Mouse (Mus musculus) spleen, adult 2 months (tissue): Measurements from ENCODE around the gene Zzef1. TPM values are rescaled to one million over a fixed set of nuclear protein-coding genes. Genes with fewer than 3 reads are reported as not detected.

Experiments used
- DNase-seq, 2 experiments: peaks; one replicate each; pipeline versions ENCODE4 v3.0.0 to v3.0.0-alpha.2; 2012 to 2021; ENCODE audit warnings: low spot score in 2 of 2, low read depth in 1 of 2
- H3K27ac ChIP-seq: fragments of 200-500 bp; 2 replicates; pipeline ENCODE4 v1.5.1; 2012; ENCODE audit warnings: low read length, inconsistent platforms; ENCODE audit not compliant: insufficient read depth
- H3K27me3 ChIP-seq: fragments of 200-500 bp; 2 replicates; pipeline ENCODE4 v1.6.1; 2012; ENCODE audit warnings: mild to moderate bottlenecking, moderate library complexity, low read length, inconsistent platforms; ENCODE audit not compliant: control insufficient read depth, insufficient read depth
- H3K36me3 ChIP-seq: fragments of 200-500 bp; 2 replicates; pipeline ENCODE4 v1.6.1; 2012; ENCODE audit warnings: mild to moderate bottlenecking, low read length, inconsistent platforms; ENCODE audit not compliant: control insufficient read depth, insufficient read depth
- H3K4me1 ChIP-seq: fragments of 200-500 bp; 2 replicates; pipeline ENCODE4 v1.6.1; 2011; ENCODE audit warnings: inconsistent platforms; ENCODE audit not compliant: control insufficient read depth, insufficient read depth, insufficient read length
- H3K4me3 ChIP-seq: fragments of 200-500 bp; 2 replicates; pipeline ENCODE4 v1.5.1; 2011; ENCODE audit warnings: mild to moderate bottlenecking, inconsistent platforms; ENCODE audit not compliant: insufficient read depth, insufficient read length; ENCODE audit errors: extremely low read depth
- CTCF ChIP-seq: fragments of 200-500 bp; IDR thresholded peaks from 2 replicates; pipeline ENCODE4 v1.5.1; 2011; ENCODE audit warnings: mild to moderate bottlenecking, inconsistent platforms; ENCODE audit not compliant: insufficient read depth, insufficient read length, insufficient replicate concordance; ENCODE audit errors: extremely low read depth
- POLR2A ChIP-seq: fragments of 200-500 bp; IDR thresholded peaks from 2 replicates; pipeline ENCODE4 v1.6.1; 2011; ENCODE audit warnings: low read depth, low read length, inconsistent platforms
- WGBS: fragments of 180-500 bp; shearing (Covaris S2); methylation state at CpG from one replicate; pipeline ENCODE4 v1.1.7; 2018; 5-methylcytosine and 5-hydroxymethylcytosine counted together
- polyA plus RNA-seq: library from polyadenylated mRNA; depleted of rRNA; stranded (reverse); fragments of >200 nt; gene quantifications from 2 replicates; pipeline ENCODE4 v1.2.3, GENCODE M21; 2012

The Zzef1 gene
- polyA plus RNA-seq, 1 experiment, result 27.4 TPM

- Histone ChIP-seq H3K27ac (peak overlapping the region; percentile 78), H3K4me1 (peaks cover 49% of the 10 kb centered on the region), H3K27me3 (no peaks in the 10 kb centered on the region), H3K4me3 (no peak overlapping the region), H3K36me3 (no peaks in the 10 kb centered on the region)
- WGBS, result 29% methylated on average over 4 of the region's 4 CpGs
- DNase-seq, result peak; percentile 62 to 79
- no peak for TF ChIP-seq CTCF
- no peak for TF ChIP-seq POLR2A
These were observed 157.6 kb downstream of the Zzef1 start for GRCm38 (mm10) chr11:72953440-72954151.

DNA sequence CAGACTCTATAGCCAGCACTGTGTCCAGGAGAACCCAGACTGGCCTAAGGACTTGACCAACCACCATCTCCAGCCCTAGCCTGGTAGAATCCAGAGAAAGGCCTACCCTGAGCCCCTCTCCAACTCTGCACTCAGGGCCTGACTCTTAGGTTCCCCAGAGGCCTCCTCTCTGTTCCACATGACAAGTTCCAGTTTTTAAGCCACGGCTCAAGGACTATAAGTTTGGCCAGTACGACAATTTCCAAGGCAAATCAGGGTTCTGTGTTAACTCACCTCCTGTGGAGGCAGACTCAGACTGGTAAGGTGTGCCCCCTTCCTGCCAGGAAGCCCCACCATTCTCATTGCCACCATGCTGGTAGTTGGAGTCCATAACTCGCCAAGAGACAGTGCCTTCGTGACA, 158.2 kb downstream of the Zzef1 start:
- TF ChIP-seq CTCF (no peak), POLR2A (no peak)
- Histone ChIP-seq H3K27me3 (no peaks in the 10 kb centered on the region), H3K4me1 (peaks cover 49% of the 10 kb centered on the region), H3K27ac (peak overlapping the region; percentile 78), H3K4me3 (no peak overlapping the region), H3K36me3 (no peaks in the 10 kb centered on the region)
- DNase-seq, result no peak
- 34% methylated on average over 4 of the region's 4 CpGs for WGBS

- Histone ChIP-seq H3K27ac (no peak overlapping the region), H3K36me3 (no peaks in the 10 kb centered on the region), H3K4me1 (peaks cover 52% of the 10 kb centered on the region), H3K27me3 (no peaks in the 10 kb centered on the region), H3K4me3 (no peak overlapping the region)
- no peak for TF ChIP-seq POLR2A
- TF ChIP-seq CTCF, result no peak
- DNase-seq, result no peak
- WGBS, result 53% methylated on average over 5 of the region's 5 CpGs
These were observed 159.4 kb downstream of the Zzef1 start for GRCm38 (mm10) chr11:72955339-72955974.

DNA sequence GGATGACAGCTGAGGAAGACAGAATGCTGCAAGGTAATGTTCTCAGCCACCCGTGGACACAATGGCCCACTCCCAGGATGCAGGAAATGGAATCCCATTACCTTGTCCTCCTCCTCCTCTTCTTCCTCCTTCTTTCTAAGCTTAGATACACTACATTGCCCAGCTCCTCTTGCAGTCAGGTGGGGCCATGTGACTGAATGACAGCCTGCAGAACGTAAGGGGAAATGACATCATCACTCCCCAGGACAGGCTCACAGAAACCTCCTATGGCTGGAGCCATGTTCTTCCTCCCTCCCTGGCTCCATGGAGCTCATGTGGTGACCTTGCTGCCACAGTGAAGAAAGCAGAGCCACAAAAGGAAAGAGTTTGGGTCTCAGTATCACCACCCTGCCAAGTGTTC, 161.3 kb downstream of the Zzef1 start:
- no peaks in the 10 kb centered on the region for H3K27me3 ChIP-seq
- H3K36me3 ChIP-seq, result no peaks in the 10 kb centered on the region
- DNase-seq, result no peak
- no peak overlapping the region for H3K27ac ChIP-seq
- no peak for TF ChIP-seq CTCF
- no peak for TF ChIP-seq POLR2A
- WGBS, result 15% methylated on average over 2 of the region's 2 CpGs
- no peak overlapping the region for H3K4me3 ChIP-seq
- peaks cover 53% of the 10 kb centered on the region for H3K4me1 ChIP-seq

- Histone ChIP-seq H3K27ac (0 out of 2 replicates have a peak overlapping the region, but pooled peaks have one; percentile 72), H3K4me3 (peak overlapping the region; percentile 92; the same call in 1 of the 2 replicates), H3K4me1 (peaks cover 44% of the 10 kb centered on the region), H3K27me3 (no peaks in the 10 kb centered on the region), H3K36me3 (peaks cover under 1% of the 10 kb centered on the region; the same call in 1 of the 2 replicates)
- 30% methylated on average over 15 of the region's 15 CpGs for WGBS
- TF ChIP-seq POLR2A (no peak), CTCF (no peak)
- no peak for DNase-seq
These were observed 164.1 kb downstream of the Zzef1 start for GRCm38 (mm10) chr11:72959924-72960679.

GRCm38 (mm10) chr11:72960723-72961071, 164.7 kb downstream of the Zzef1 start:
- 7% methylated on average over 15 of the region's 15 CpGs for WGBS
- TF ChIP-seq CTCF (no peak), POLR2A (no peak)
- peaks cover 39% of the 10 kb centered on the region for H3K4me1 ChIP-seq
- no peaks in the 10 kb centered on the region for H3K27me3 ChIP-seq
- no peak for DNase-seq
- H3K36me3 ChIP-seq, result peaks cover 2% of the 10 kb centered on the region; the same call in 1 of the 2 replicates
- H3K4me3 ChIP-seq, result peak overlapping the region; percentile 92
- peak overlapping the region; percentile 72 for H3K27ac ChIP-seq
